Mouse (Mus musculus) CH12.LX (cell line): ENCODE data around the gene Esyt2. TPM values are rescaled to one million over a fixed set of nuclear protein-coding genes. Genes with fewer than 3 reads are reported as not detected.

Experiments used
- DNase-seq: peaks from one replicate; pipeline ENCODE4 v3.0.0-alpha.2; 2013; ENCODE audit errors: extremely low read depth
- H3K27ac ChIP-seq: 2 replicates; pipeline ENCODE4 v1.5.1; 2012; ENCODE audit warnings: low read depth, mild to moderate bottlenecking, control low read depth, moderate library complexity; ENCODE audit not compliant: insufficient read depth
- H3K27me3 ChIP-seq: replicated peaks from 2 replicates; pipeline ENCODE3; 2012; ENCODE audit warnings: inconsistent platforms
- H3K36me3 ChIP-seq, 2 experiments: replicated peaks in 1 of 2; 2 replicates each; pipeline versions ENCODE3 to v1.6.1; 2012; ENCODE audit warnings: inconsistent platforms in 1 of 2, low read length in 1 of 2, mild to moderate bottlenecking in 1 of 2, mixed read lengths in 1 of 2, moderate library complexity in 1 of 2; ENCODE audit not compliant: control insufficient read depth in 1 of 2, insufficient read depth in 1 of 2
- H3K4me1 ChIP-seq, 2 experiments: 2 replicates each; pipeline ENCODE4 v1.6.1; 2012; ENCODE audit warnings: inconsistent platforms in 1 of 2, moderate library complexity in 1 of 2; ENCODE audit not compliant: insufficient read depth in 2 of 2, control insufficient read depth in 1 of 2
- H3K4me2 ChIP-seq: 2 replicates; pipeline ENCODE4 v1.6.1; 2012; ENCODE audit warnings: low read depth, mild to moderate bottlenecking, control low read depth; ENCODE audit not compliant: poor library complexity, insufficient read depth, severe bottlenecking
- H3K4me3 ChIP-seq, 3 experiments: fragments of 150-350 bp in 1 of 3; sonication (generic) in 1 of 3; replicated peaks in 1 of 3; 2 replicates each; pipeline versions ENCODE3 to v1.5.1; 2011 to 2012; ENCODE audit warnings: low read depth in 2 of 3, low read length in 2 of 3, mild to moderate bottlenecking in 2 of 3, moderate library complexity in 2 of 3, control low read depth in 1 of 3, improper control_type of control experiment in 1 of 3, inconsistent platforms in 1 of 3, mixed read lengths in 1 of 3; ENCODE audit not compliant: poor library complexity in 1 of 3
- H3K79me2 ChIP-seq: replicated peaks from 2 replicates; pipeline ENCODE4 v1.6.1; 2012; ENCODE audit warnings: mild to moderate bottlenecking, moderate library complexity; ENCODE audit not compliant: control insufficient read depth, poor library complexity, insufficient read depth, severe bottlenecking; ENCODE audit errors: extremely low read depth
- H3K9ac ChIP-seq: 2 replicates; pipeline ENCODE4 v1.6.1; 2012; ENCODE audit warnings: low read depth, mild to moderate bottlenecking, control low read depth, moderate library complexity; ENCODE audit not compliant: insufficient read depth
- H3K9me3 ChIP-seq: replicated peaks from 2 replicates; pipeline ENCODE3; 2012; ENCODE audit warnings: low read length, inconsistent platforms, mixed read lengths
- CHD1 ChIP-seq: IDR thresholded peaks from 2 replicates; pipeline ENCODE4 v1.6.1; 2012; ENCODE audit warnings: low read depth, low read length, improper control_type of control experiment, inconsistent platforms
- CHD2 ChIP-seq: IDR thresholded peaks from 2 replicates; pipeline ENCODE4 v1.6.1; 2011; ENCODE audit warnings: low read length, improper control_type of control experiment
- CTCF ChIP-seq, 2 experiments: IDR thresholded peaks in 1 of 2; conservative IDR thresholded peaks in 1 of 2; 2 replicates each; pipeline ENCODE4 v1.5.1; 2011 to 2012; ENCODE audit warnings: low read depth in 2 of 2, low read length in 2 of 2, improper control_type of control experiment in 1 of 2, inconsistent platforms in 1 of 2, mild to moderate bottlenecking in 1 of 2, moderate library complexity in 1 of 2
- EP300 ChIP-seq: IDR thresholded peaks from 2 replicates; pipeline ENCODE4 v1.6.1; 2011; ENCODE audit warnings: low read length, improper control_type of control experiment
- GABPA ChIP-seq: IDR thresholded peaks from 2 replicates; pipeline ENCODE4 v1.6.1; 2012; ENCODE audit warnings: low read depth, low read length, improper control_type of control experiment, inconsistent platforms; ENCODE audit not compliant: insufficient replicate concordance
- HCFC1 ChIP-seq: IDR thresholded peaks from 2 replicates; pipeline ENCODE4 v1.6.1; 2012; ENCODE audit warnings: low read depth, mild to moderate bottlenecking, inconsistent platforms, low read length, improper control_type of control experiment
- IRF4 ChIP-seq: IDR thresholded peaks from 2 replicates; pipeline ENCODE4 v1.6.1; 2014; ENCODE audit warnings: low read depth, mild to moderate bottlenecking, inconsistent platforms, low read length, improper control_type of control experiment
- MAFK ChIP-seq: IDR thresholded peaks from 2 replicates; pipeline ENCODE4 v1.6.1; 2011; ENCODE audit warnings: low read length, improper control_type of control experiment; ENCODE audit not compliant: insufficient replicate concordance
- MAZ ChIP-seq: IDR thresholded peaks from 2 replicates; pipeline ENCODE4 v1.6.1; 2012; ENCODE audit warnings: low read depth, mild to moderate bottlenecking, inconsistent platforms, low read length, improper control_type of control experiment, moderate library complexity
- MEF2A ChIP-seq: IDR thresholded peaks from 2 replicates; pipeline ENCODE4 v1.6.1; 2014; ENCODE audit warnings: low read depth, mild to moderate bottlenecking, inconsistent platforms, low read length, improper control_type of control experiment, borderline replicate concordance
- MXI1 ChIP-seq: IDR thresholded peaks from 2 replicates; pipeline ENCODE4 v1.6.1; 2011; ENCODE audit warnings: mild to moderate bottlenecking, low read depth, low read length, improper control_type of control experiment
- MYC ChIP-seq: IDR thresholded peaks from 2 replicates; pipeline ENCODE4 v1.6.1; 2011; ENCODE audit warnings: low read depth, mild to moderate bottlenecking, improper control_type of control experiment, low read length
- NELFE ChIP-seq: IDR thresholded peaks from 2 replicates; pipeline ENCODE4 v1.6.1; 2011; ENCODE audit warnings: low read depth, low read length, improper control_type of control experiment
- NRF1 ChIP-seq: IDR thresholded peaks from 2 replicates; pipeline ENCODE4 v1.6.1; 2014; ENCODE audit warnings: low read depth, mild to moderate bottlenecking, inconsistent platforms, low read length, improper control_type of control experiment, moderate library complexity
- PAX5 ChIP-seq: IDR thresholded peaks from 2 replicates; pipeline ENCODE4 v1.6.1; 2012; ENCODE audit warnings: low read length, inconsistent platforms, mixed read lengths
- RAD21 ChIP-seq: IDR thresholded peaks from 2 replicates; pipeline ENCODE4 v1.6.1; 2011; ENCODE audit warnings: low read depth, mild to moderate bottlenecking, low read length, improper control_type of control experiment, moderate library complexity
- RCOR1 ChIP-seq: conservative IDR thresholded peaks from 2 replicates; pipeline ENCODE4 v1.6.1; 2012; ENCODE audit warnings: low read depth, mild to moderate bottlenecking, inconsistent platforms, low read length, improper control_type of control experiment
- SMC3 ChIP-seq: IDR thresholded peaks from 2 replicates; pipeline ENCODE4 v1.6.1; 2011; ENCODE audit warnings: low read depth, low read length, improper control_type of control experiment
- TCF12 ChIP-seq: IDR thresholded peaks from 2 replicates; pipeline ENCODE4 v1.6.1; 2014; ENCODE audit warnings: low read depth, mild to moderate bottlenecking, inconsistent platforms, low read length, improper control_type of control experiment
- USF2 ChIP-seq: conservative IDR thresholded peaks from 2 replicates; pipeline ENCODE4 v1.6.1; 2011; ENCODE audit warnings: low read depth, low read length, improper control_type of control experiment
- dilution Hi-C: fragments of 300-500 bp; cut with MboI; formaldehyde crosslinking; loops from 2 replicates; pipeline ENCODE4 v1.14.3; 2020; ENCODE audit warnings: low sequenced_read_pairs; ENCODE audit not compliant: extremely low pct_unique_long_range_greater_than_20kb, extremely low pct_ligation_motif_present
- in situ Hi-C: fragments of 300-500 bp; cut with MboI; formaldehyde crosslinking; loops from 3 replicates; pipeline ENCODE4 v1.14.3; 2019; ENCODE audit warnings: low sequenced_read_pairs, low pct_ligation_motif_present, low pct_unique_long_range_greater_than_20kb, mixed read lengths
- polyA plus RNA-seq: library from polyadenylated mRNA; unstranded; fragments of >175 nt; gene quantifications from 2 replicates; pipeline ENCODE4 v1.2.1, GENCODE M21; 2012; ENCODE audit warnings: low read depth; ENCODE audit not compliant: insufficient read length
- total RNA-seq, 2 experiments: library from RNA; depleted of rRNA; stranded (reverse); fragments of 300-350 nt in 1 of 2; fragments of >200 nt in 1 of 2; gene quantifications; 2 replicates each; pipeline ENCODE4 v1.2.3; 2012 to 2014

Esyt2 gene
- total and polyA plus RNA-seq, 3 experiments, result 6.9 to 12.8 (median 8.2) TPM

DNA sequence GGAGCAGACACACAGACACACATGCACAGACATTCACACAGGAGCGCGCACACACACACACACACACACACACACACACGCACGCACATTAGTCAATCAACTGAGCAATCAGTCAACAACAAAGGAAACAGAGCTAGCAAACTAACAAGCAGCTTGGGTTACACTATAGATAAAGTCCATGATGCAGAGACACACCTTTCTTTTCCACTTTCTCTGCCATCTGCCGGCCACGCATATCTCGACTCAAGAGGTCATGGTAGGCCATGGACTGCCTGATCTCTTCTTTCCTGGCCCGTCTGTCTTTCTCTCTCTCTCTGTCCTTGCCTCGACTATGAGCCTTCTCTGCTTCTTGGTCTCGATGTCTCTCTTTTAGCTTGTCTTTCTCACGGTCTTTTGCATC, 25.4 kb upstream of the Esyt2 start:
- Histone ChIP-seq H3K9ac (no peak overlapping the region), H3K4me1 (no peaks in the 10 kb centered on the region), H3K4me2 (no peak overlapping the region), H3K79me2 (no peaks in the 10 kb centered on the region), H3K27ac (no peak overlapping the region), H3K27me3 (no peaks in the 10 kb centered on the region), H3K4me3 (no peak overlapping the region), H3K36me3 (peaks cover 12 to 27% of the 10 kb centered on the region in 2 experiments), H3K9me3 (no peaks in the 10 kb centered on the region)
- dilution Hi-C loops, result no loop called here
- TF ChIP-seq MAFK, result no peak
- TF ChIP-seq CTCF (conservative IDR thresholded peaks at IDR 0.05 in 1 of 2, IDR thresholded peaks at IDR 0.05 in 1 of 2; ENCODE audit: low read depth in 2 of 2, low read length in 2 of 2), result no peak
- no peak for TF ChIP-seq MXI1
- no peak for TF ChIP-seq MYC
- TF ChIP-seq MAZ, result no peak
- no peak for TF ChIP-seq CHD2
- no peak for TF ChIP-seq USF2
- TF ChIP-seq SMC3, result no peak
- no peak for TF ChIP-seq PAX5
- no peak for TF ChIP-seq IRF4
- no peak for TF ChIP-seq NRF1
- no peak for TF ChIP-seq EP300
- no peak for TF ChIP-seq RCOR1
- in situ Hi-C loops, result loop anchor here (25.0 kb wide), 1 partner anchor 332 kb away; no protein-coding TSS in a partner anchor
- DNase-seq, result no peak

DNA sequence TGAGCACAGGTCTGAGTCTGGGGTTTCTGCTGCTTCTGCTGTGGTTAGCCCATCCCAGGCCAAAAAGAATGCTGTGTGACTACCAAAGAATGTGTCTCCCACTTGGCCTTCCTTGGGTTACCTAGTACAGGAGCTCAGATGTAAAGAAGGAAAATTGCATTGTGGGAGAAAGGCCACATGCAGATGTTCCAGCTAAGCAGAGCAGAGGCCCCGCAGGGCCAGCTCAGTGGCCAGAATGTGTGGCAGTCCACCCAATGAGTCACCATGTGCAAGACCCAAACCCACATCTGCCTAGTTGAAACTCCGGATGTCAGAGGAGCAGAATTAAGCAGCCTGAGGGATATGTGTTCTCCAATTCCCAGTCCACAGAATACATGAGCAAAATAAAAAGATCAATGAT, 22.7 kb upstream of the Esyt2 start:
- in situ Hi-C loops, result loop anchor here (25.0 kb wide), 1 partner anchor 329 kb away; no protein-coding TSS in a partner anchor
- no peaks in the 10 kb centered on the region for H3K9me3 ChIP-seq
- peaks cover 0 to 3% of the 10 kb centered on the region in 2 experiments; a peak in 2 of 4 replicates for H3K4me1 ChIP-seq
- no peak overlapping the region for H3K4me2 ChIP-seq
- H3K27ac ChIP-seq, result no peak overlapping the region
- DNase-seq, result no peak
- dilution Hi-C loops, result no loop called here
- H3K79me2 ChIP-seq, result no peaks in the 10 kb centered on the region
- TF ChIP-seq TCF12 (no peak), SMC3 (no peak), NELFE (no peak), MEF2A (no peak), IRF4 (no peak), GABPA (no peak), CHD1 (no peak), RCOR1 (no peak), HCFC1 (no peak), EP300 (no peak), RAD21 (no peak)
- peaks cover 5 to 22% of the 10 kb centered on the region in 2 experiments for H3K36me3 ChIP-seq
- H3K27me3 ChIP-seq, result no peaks in the 10 kb centered on the region
- no peak overlapping the region for H3K9ac ChIP-seq
- H3K4me3 ChIP-seq, result no peak overlapping the region
